Mouse (Mus musculus): ENCODE results near the gene Oaz1.

DNA sequence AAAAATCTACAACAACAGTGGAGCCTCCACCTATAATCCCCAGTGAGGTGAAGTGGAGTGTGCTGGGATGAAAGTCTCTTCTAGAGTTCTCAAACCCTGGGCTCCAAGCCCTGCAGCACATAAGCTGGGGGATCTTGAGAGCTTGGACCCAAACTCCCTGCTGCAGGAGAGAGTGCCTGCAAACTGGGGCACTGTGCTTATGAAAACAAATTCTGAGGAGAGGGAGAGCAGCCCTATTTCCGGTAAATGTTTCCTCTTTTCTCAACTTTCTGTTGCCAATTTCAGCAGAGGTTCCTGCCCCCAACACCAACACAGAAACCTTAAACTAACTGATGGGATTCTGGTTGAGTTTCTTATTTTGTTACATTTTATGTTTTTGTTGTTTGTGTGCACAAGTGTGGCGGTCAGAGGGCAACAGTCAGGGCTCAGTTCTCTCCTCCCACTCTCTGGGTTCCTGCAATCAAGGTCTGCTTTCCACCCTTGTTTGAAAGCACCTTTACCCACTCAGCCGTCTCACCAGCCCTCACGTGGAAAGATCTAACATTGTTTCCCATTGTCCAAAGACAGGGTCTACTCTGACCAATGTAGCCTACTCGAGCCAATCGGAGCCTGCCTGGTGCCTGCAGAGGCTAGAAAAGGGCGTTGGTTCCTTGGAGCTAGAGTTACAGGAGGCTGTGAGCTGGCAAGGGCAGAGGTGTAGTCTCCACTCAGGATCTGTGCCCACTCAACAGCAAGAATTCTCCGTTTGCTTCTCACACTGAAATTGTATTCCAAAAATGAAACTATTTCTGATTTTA, 2.4 kb upstream of the Oaz1 start:
- TF ChIP-seq USF1 (IDR thresholded peaks at IDR 0.05; ENCODE audit: low read depth) = no peak
- no peak for TF ChIP-seq POLR2AphosphoS2 (IDR thresholded peaks at IDR 0.05; ENCODE audit: insufficient read length, low read depth)
- peak; percentile 43 for TF ChIP-seq POLR2A (IDR thresholded peaks at IDR 0.05; ENCODE audit: insufficient read length, low read depth)
- TF ChIP-seq CEBPB (IDR thresholded peaks at IDR 0.05; ENCODE audit: insufficient read depth, poor library complexity, severe bottlenecking) = no peak
- TF ChIP-seq SRF (IDR thresholded peaks at IDR 0.05; ENCODE audit: control insufficient read depth, insufficient read length, low read depth) = no peak
- no peak for TF ChIP-seq MAX (IDR thresholded peaks at IDR 0.05; ENCODE audit: low read depth)
- no peak for TF ChIP-seq MYOD1 (IDR thresholded peaks at IDR 0.05; ENCODE audit: control insufficient read depth in 1 of 3, insufficient read length in 2 of 3, low read depth in 2 of 3)
- no peak for TF ChIP-seq MYOG (IDR thresholded peaks at IDR 0.05; ENCODE audit: control insufficient read depth in 1 of 3, insufficient read depth in 1 of 3, insufficient read length in 2 of 3, low read depth in 2 of 3)

All from myocyte (in vitro differentiated cells).